Mouse (Mus musculus) thymus, postnatal 4 days (tissue): ENCODE measurements around the gene Trhr2.
A peak's percentile ranks its signal among the peaks of the same experiment; 100 is the strongest.

Source experiments
- DNase-seq: peaks from one replicate; pipeline ENCODE4 v3.0.0; 2021

Trhr2 gene

GRCm38 (mm10) chr8:122360696-122361416, at the start of gene Trhr2:
TSS of gene Trhr2 (minus strand) at chr8:122360746.
- no peak for DNase-seq

GRCm38 (mm10) chr8:122407678-122408077, 47.1 kb upstream of the Trhr2 start:
- no peak for DNase-seq

GRCm38 (mm10) chr8:122405146-122405805, 44.7 kb upstream of the Trhr2 start:
- no peak for DNase-seq

- no peak for DNase-seq
Measured at GRCm38 (mm10) chr8:122398186-122398585, 37.6 kb upstream of the Trhr2 start.

GRCm38 (mm10) chr8:122395291-122395690, 34.7 kb upstream of the Trhr2 start:
- DNase-seq, result no peak

- DNase-seq, result no peak
Measured at GRCm38 (mm10) chr8:122393717-122394116, 33.2 kb upstream of the Trhr2 start.

- no peak for DNase-seq
Measured at GRCm38 (mm10) chr8:122390758-122391157, 30.2 kb upstream of the Trhr2 start.

GRCm38 (mm10) chr8:122389357-122389756, 28.8 kb upstream of the Trhr2 start:
- no peak for DNase-seq

GRCm38 (mm10) chr8:122383039-122383438, 22.5 kb upstream of the Trhr2 start:
- DNase-seq, result no peak

- DNase-seq, result peak; percentile 100
Measured at GRCm38 (mm10) chr8:122376365-122377231, 16.1 kb upstream of the Trhr2 start, which contains the start of gene Zc3h18. TSS of gene Zc3h18 (plus strand) at chr8:122376609.

- no peak for DNase-seq
Measured at GRCm38 (mm10) chr8:122375751-122376364, 15.3 kb upstream of the Trhr2 start.

- no peak for DNase-seq
Measured at GRCm38 (mm10) chr8:122375320-122375719, 14.8 kb upstream of the Trhr2 start.

- DNase-seq, result no peak
Measured at GRCm38 (mm10) chr8:122371706-122372105, 11.2 kb upstream of the Trhr2 start.

GRCm38 (mm10) chr8:122369665-122370064, 9.1 kb upstream of the Trhr2 start:
- DNase-seq, result peak; percentile 76

GRCm38 (mm10) chr8:122368494-122368893, 7.9 kb upstream of the Trhr2 start:
- DNase-seq, result no peak

- DNase-seq, result no peak
Measured at GRCm38 (mm10) chr8:122362967-122363366, 2.4 kb upstream of the Trhr2 start.

GRCm38 (mm10) chr8:122362271-122362670, 1.7 kb upstream of the Trhr2 start:
- DNase-seq, result no peak

- DNase-seq, result no peak
Measured at GRCm38 (mm10) chr8:122359111-122359775, 1.3 kb downstream of the Trhr2 start.

- no peak for DNase-seq
Measured at GRCm38 (mm10) chr8:122357641-122358040, 2.9 kb downstream of the Trhr2 start.

- no peak for DNase-seq
Measured at GRCm38 (mm10) chr8:122357202-122357601, 3.3 kb downstream of the Trhr2 start.

GRCm38 (mm10) chr8:122355642-122356606, 4.6 kb downstream of the Trhr2 start:
- DNase-seq, result no peak
